Mouse (Mus musculus): ENCODE measurements around the gene 4930507D05Rik. TPM values are rescaled to one million over a fixed set of nuclear protein-coding genes. Genes with fewer than 3 reads are reported as not detected.
"Not testable (repeated sequence)": the region's sequence is repeated elsewhere in the genome, so short reads cannot be mapped to it uniquely, and the experiment has no call there.

The 4930507D05Rik gene
- 1 to 10 TPM in 2 of 4 experiments, under 1 TPM in 2; 0.81 to 1.8 (median 1.0) TPM for total RNA-seq (2022)

DNA sequence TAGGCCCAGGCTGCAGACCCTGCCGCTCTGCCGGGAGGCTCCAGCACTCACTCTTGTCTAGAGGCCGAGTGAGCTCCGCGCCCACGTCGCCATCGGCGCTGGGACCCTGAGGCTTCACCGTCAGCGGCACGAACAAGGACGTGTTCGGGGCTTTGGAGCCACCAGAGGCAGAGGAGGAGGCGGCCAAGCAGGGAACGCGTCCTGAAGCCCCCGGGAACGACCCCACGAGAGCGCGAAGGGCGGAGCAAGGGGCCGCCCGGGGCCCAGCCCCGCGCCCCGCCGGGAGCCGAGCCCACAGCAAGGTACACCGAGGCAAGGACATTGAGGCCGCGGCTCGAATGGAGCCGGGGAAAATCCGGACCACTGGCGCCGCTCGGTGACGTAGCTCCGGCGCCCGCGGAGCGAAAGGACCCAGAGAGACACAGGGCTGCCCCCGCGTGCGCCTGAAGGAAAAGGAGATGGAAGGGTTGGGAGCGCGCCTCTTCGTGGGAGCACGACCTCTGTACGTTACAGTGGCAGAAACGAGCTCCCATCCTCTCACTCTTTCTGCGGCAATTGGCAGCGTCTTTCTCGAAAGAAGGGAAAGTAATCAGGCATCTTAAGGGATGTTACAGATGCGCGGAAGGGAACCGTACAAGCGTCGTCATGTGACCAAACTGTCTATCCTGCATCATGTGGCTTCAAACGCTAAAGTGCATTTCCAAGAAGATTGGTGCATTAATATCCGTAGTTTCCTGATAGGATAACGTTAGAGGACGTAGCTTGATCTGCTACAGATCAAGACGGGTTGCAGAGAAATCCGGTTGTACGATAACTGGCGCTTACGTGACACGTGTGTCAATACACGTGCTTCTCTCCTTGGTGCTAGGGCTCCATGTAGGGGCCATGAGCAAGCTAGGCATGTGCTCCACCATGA lies at the start of gene 4930507D05Rik, which contains the start of gene Supv3l1:
Gene 4930507D05Rik, plus strand, starts transcription at position 126 of the 916 bp plus-strand sequence.
Gene Supv3l1, minus strand, starts transcription at position 375 of the 916 bp plus-strand sequence.
- DNase-seq (ENCODE audit: low spot score in 2 of 2), result peak; percentile 86 to 98

DNA sequence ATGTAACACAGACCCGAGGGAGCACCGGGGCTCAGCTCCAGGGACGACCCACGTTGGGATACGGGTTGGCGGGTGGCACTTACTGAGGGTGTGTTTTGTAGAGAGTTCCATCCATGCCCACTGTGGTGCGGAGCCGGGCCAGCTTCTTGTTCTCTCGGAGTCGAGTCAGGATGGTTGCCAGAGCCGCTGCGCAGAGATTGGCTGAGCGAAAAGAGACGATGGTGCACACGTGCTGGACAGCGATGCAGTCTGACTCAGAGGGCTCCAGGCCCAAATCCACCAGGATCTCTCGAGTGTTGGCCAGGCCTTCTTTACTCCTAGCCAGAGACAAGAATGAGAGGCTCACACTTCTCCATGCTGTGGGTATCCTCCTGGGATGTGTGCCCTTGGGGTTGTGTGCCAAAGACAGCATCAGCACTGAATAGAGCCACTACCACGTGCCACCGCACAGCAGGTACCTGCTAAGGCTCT lies 47.6 kb upstream of the 4930507D05Rik start:
- no peak for DNase-seq (ENCODE audit: low spot score in 2 of 2)

DNA sequence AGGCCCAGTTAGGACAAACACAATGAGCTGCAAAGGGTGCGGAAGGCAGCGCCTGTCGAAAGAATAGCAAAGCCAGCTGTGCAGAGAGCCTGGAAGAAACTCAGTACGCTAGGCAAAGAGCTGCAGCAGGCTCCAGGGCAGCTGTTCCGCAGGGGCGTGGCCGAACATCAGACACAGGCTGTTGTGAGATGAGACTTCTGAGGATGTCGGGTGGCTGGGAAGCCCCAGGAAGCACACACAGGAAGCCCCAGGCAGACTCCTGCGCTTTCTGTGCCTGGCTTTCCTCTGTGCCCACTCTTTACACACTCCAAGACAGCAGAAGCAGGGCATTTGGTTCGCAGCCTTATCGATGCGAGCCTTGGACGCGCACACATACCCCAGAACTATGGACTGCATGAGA lies 44.4 kb upstream of the 4930507D05Rik start:
- DNase-seq (ENCODE audit: low spot score in 2 of 2), result no peak

DNA sequence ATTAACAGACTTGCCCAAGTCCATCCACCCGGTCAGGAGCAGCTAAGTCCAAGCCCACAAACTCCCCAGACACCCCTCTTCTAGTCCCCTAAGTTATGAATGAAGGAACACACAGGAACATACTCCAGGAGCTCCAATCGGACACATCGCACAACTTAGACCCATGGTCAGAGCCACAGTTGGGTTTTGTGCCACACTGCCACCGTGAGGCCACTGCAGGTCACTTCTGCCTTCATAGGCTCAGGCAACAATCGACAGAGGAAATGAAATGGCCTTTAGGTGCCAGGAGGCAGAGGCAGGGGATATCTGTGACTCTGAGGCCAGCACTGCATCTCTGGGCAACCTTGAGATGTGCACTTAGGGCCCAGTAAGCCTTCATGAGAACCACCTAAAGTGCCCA lies 38.3 kb upstream of the 4930507D05Rik start:
- DNase-seq (ENCODE audit: low spot score in 2 of 2), result peak in 1 of 2 experiments; percentile 43

DNA sequence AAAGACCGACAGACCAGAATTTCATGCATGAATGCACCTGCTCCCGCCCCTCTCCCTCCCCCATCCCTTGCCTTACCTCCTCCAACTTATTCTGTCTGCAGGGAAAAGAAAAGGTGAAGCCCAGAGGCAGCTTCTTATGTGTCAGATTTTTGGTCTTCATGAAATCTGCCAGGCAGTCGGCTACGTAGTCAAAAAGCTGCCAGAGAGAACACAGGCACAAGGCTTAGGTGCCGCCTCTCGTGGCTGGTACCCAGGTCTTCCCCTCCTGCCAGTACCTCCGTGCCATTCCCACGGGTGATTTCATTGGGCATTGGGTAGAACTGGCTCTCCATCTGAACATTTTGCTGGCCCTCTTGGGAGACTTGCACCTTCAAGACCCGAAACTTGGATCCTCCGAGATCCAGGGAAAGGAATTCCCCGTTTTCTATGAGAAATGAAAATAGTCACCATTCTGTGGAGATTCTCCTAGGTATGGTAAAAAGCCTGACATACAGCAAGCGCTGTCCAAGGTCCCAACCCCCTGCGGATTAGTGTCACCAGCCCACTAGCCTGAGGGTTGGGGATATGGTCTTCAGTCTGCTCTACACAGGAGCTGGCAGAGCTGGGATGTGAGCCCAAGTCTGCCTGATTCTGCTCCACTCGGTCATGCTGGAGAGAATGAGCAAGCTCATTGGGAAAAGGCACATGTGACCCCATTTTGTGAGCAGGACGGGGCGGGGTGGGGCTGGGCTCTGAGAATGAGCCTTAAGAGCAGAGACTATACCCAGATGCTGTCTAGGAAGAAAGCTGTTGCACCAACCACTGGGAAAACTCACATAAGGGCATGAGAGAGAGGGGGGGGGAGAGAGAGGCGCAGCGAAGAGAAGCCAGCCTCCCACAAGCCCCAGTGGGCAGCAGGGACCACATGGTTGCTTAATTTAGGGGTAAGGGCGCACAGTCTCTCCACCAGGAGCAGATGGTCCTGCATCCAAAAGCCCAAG lies 37.6 kb upstream of the 4930507D05Rik start:
- no peak for DNase-seq (ENCODE audit: low spot score in 2 of 2)

DNA sequence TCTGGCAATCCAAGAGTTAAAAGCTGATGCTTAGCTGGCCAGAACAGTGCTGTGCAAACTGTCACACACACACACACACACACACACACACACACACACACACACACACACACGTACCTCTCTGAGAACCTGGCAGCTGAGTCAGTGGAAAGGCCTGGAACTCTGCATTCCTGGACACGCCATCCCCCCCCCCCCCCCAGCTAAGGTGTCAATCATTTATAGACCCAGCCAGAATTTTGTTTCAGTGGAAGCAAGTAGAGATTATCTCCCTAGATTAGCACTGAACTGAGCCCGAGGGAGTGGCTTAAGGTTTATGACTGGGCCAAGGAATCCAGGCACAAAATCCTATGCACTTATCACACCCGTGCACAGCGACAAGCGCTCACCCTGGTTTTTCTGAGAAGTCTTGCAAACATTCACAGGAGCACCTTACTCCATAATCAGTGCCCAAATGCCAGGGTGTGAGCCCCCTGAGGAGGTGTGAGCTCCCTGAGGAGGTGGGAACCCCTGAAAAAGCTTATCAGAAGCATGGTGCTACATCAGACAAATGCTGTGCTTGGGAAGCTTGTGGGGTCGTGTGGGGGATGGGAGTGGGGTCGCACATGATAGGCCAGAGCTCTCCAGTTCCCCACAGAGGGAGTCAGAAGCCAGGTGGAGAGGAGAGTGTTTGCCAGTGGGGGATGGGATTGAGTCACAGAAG lies 36.2 kb upstream of the 4930507D05Rik start:
- DNase-seq (ENCODE audit: low spot score in 2 of 2), result no peak

DNA sequence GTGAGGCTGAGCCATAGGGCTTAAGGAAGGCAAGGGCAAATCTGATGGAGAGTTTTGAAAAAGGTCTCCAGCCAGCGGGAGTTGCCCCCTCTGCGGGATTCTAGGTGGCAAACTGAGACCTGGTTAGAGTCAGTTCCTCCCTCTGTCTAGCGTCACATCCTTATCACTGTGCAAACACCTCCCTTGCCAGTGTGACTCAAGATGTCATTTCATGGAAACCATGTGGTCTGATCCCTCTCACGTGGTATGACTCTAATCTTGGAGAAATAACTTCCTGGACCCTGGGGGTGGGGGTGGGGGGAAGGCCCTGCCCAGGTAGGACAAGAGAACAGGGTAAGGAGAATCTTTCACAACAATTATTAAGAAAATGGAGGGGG lies 35.7 kb upstream of the 4930507D05Rik start:
- DNase-seq (ENCODE audit: low spot score in 2 of 2), result no peak

DNA sequence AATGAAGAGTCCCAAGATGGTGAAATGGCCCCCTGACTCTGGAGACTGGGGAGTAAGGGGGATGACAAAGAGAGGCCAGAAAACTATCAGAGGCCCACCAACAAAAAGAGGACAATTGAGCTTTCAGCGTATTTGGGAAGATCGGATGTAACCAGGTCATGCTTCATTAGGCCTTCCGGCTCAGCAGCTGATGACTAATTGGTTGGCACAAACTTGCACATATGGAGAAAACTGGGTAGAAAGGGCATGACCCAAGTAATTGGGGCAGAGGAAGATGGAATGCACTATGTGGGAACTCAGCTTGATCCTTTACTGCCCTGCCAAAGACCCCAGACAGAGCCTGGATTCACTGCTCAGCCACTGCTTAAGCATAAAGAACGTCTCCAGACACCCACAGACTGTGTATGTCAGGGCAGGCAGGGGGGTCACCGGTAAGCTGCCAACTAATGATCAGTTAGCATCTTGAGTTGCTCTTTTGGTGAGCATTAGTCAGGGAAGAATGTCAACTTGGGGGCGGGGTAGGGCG lies 30.4 kb upstream of the 4930507D05Rik start:
- DNase-seq (ENCODE audit: low spot score in 2 of 2), result no peak

DNA sequence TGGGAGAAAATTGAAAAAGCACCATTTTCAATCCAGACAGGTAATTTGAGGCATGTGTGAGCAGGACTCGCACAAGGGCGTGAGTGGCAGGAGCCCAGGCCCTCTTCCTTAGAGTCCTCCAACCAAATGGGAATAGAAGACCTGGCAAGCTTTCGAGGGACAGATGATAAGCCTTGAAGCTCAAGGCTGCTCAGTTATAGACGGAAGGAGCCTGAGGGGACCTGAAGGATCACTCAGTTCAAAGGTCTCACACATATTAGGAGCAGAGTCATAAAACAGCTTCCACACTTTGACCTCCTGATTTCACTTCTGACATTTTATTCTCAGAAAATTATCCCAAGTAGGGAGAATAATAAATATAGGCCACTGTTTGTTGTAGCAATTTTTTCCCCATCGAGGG lies 29.9 kb upstream of the 4930507D05Rik start:
- DNase-seq (ENCODE audit: low spot score in 2 of 2), result no peak

DNA sequence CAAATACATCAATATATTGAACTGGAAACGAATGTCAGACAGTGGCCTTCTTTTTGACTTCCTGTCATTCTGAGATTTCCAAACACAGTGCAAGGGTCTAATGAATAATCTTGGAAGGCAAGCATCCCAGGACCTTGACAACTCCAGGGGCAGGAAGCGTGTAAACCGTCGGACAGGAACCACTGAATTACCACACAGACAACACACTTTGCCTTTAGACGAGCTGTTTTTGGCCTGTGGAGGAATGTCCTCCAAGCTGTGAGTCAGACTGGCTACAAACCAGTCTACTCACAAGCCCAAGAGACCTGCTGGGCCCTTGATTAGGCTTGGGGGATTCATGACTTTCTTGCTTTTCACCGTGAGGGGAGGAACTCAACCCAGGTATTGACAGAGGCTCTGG lies 28.9 kb upstream of the 4930507D05Rik start:
- DNase-seq (ENCODE audit: low spot score in 2 of 2), result no peak

DNA sequence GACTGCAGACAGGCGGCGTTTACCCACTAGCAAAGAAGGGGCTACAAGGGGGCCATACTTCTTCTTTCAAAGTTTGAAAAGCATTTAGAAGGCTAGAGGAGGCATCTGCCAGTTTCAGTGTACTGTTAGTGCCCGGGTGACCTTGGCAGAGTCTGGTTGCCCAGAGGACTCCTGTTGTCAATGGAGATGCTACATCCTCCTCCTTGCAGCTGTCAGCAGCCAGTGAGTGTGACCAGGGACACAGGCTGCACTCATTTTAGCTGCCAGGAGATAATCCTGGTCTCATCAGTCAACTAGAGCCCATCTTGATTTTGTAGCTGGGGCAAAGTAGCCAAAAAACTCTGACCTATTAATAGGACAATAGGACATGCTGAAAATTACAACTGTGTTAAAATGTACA lies 28.2 kb upstream of the 4930507D05Rik start:
- no peak for DNase-seq (ENCODE audit: low spot score in 2 of 2)

DNA sequence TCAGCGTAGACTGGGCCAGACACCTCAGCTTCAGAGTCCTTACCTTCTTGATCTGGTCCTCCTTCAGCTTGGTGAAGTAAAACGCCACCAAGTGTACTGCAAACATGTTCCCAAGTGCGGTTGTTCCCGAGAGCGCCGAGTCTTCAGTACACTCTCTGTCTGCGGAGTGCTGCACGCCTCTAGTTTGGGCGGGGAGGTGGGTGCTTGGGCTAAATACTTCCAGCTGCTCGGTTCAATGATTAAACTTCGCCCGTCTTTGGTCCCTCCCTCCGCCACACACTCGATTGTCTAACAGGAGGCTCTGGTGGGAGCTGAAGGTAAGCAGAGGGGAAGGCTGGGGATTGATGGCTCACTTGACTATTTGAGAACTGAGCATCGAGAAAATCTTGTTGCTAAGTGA lies 27.0 kb upstream of the 4930507D05Rik start, which contains the start of gene Hkdc1:
Gene Hkdc1, minus strand, starts transcription at position 237 of the 400 bp plus-strand sequence.
- no peak for DNase-seq (ENCODE audit: low spot score in 2 of 2)

DNA sequence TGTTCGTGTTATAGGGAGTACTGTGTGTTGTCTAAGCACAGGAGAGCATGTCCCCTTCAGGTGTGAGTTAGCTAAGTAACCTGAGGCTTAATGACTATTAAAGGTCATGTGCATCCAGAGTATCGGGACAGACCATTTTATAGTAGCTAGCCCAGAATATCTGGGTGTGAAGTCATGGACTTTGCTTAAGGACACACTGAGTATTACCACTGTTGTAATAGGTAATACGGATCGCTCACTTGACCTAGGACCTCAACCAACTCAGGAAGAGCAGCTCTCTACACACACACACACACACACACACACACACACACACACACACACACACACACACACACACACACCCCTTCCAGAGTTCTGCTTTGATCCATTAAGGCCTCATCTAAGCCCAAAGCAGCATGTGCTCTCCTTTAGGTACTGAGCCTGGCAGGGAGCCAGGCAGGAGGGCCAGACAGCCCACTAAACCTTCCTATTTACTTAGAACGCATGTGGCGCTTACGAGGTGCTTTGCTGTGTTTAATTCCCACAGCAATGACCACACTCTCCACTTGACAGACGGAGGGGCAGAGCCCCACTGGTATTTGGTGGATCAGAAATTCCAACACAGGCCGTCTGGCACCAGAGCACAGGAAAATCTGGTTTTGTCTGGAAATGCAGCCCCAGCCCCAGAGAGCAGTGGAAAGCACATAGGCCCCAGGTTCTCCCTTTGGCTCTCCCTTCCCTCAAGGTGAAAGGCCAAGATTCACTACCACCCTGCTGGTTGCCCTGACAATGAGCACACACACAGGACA lies 24.0 kb upstream of the 4930507D05Rik start:
- no peak for DNase-seq (ENCODE audit: low spot score in 2 of 2)

DNA sequence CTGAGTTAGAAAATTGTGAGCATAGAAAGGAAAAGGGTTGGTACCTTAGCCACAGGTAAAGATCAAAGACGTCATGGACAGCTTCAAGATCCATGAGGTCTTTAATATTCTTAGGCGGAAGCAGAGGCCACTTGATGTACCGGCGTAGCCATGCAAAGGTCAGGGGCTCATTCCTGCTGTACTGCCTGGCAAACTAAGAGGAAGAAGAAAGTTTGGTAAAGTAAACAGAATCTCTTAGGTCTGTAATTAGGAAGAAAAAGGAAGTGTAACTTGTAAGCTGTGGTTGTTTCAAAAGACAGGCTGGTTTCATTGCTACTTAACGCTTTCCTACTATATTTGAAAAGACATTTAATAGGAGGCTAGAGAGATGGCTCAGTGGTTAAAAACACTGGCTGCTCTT lies 18.9 kb upstream of the 4930507D05Rik start:
- DNase-seq (ENCODE audit: low spot score in 2 of 2), result no peak

DNA sequence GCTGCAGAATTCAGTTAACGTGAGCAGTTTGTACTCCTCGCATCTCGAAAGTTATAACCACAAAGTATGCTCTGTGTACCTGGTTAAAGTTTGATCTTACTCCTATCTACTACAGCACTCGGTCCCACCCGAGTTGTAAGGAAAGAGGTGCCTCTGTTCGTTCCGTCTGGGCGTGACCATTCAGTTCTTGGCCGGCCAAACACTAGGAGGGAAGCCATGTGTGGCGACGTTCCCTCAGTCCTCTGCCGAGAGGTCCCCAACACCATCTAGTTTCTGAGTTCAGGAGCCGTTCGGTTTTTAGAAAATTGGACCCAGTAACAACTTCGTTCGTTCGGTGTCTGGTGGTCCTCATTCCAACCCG lies 971 bp downstream of the 4930507D05Rik start:
- DNase-seq (ENCODE audit: low spot score in 2 of 2), result no peak

DNA sequence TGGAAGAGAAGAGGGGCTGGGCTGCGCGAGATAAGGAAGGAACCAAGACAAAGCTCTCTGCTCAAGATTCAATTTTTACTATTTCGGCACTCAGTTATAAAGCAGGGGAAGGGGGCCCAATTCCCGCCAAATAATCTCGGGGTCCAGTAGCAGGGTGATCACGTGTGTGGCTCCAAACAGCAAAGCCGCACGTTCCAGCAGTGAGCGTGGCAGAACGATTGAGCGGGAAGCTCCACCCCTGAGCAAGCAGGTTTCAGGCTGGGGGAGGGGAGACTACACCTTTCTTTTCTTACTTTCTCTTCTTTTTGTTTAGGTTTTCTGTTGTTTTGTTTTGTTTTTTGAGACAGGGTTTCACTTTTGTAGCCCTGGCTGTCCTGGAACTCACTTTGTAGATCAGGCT lies 2.7 kb downstream of the 4930507D05Rik start:
- not testable (repeated sequence) for DNase-seq (ENCODE audit: low spot score in 2 of 2)

DNA sequence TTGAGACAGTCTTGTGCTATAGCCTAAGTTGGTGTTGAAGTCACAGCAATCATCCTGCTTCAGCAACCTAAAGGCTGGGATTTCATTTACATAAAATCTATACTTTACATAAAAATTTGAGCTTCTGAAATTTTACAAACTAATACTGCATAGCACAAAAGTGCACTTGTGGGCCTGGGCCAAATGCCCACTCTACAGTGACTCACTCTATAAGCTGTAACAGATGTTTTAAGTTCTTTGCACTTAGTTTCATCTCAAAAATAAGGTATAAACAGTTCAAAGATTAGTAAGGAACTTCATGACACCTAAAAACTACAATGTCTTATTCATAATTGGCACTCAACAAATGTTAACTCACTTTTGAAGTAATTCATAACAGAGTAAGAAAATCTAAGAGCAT lies 12.0 kb downstream of the 4930507D05Rik start:
- no peak for DNase-seq (ENCODE audit: low spot score in 2 of 2)

DNA sequence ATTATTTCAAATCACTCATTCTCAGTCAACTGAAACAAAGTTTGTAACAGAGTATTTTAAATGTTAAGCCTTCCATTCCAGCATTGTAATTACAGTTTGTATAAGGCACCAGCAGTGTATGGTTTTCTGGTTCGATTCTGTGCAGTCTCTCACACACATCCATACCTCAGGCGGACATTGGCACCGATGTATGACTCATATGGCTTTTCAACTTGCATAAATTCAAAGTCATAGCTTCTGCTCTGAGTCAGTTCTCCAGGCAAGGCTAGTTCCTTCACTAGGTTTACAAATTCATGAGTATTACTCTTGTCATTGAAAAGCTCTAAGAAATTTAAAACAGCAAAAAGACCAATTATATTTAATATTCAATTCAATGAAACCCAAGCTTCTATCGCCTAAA lies 20.4 kb downstream of the 4930507D05Rik start:
- DNase-seq (ENCODE audit: low spot score in 2 of 2), result no peak

DNA sequence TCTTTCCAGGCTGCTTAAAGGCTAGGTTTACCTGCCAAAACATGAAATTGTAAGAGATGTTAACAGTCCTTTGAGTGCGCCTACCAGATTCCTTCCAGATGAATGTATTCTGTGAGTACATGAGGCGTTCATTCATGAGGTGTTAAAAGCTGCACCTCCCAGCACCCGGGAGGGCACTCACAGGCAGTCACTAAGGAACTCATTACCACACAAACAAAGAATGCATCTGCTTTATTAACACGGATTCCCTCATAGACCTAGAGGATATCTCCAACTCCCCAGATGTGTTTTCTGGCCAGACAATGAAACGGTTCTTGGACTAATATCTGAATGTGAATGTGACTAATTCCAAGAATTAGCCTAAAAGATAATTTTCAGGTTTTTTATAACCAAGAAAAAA lies 21.8 kb downstream of the 4930507D05Rik start:
- no peak for DNase-seq (ENCODE audit: low spot score in 2 of 2)

DNA sequence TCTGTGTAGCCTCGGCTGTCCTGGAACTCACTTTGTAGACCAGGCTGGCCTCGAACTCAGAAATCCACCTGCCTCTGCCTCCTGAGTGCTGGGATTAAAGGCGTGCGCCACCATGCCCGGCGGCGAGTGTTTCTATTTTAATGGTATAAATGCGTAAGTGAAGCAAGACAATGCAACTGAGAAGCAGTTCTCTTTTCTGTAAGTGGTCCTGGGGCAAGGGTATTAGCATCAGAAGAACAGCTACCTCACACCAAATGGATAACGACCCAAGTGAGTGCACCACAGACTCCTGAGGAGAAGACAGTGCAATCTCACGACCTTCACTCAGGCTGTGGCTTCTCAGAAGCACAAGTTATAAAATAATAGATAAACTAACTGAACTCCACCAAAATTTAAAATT lies 25.7 kb downstream of the 4930507D05Rik start:
- DNase-seq (ENCODE audit: low spot score in 2 of 2), result no peak

All from left cerebral cortex, adult 8-10 months (tissue).